Mouse (Mus musculus): Measurements from ENCODE around the gene Ssh2.

GRCm38 (mm10) chr11:77371088-77371487, 155.0 kb downstream of the Ssh2 start:
- no peak for TF ChIP-seq CTCF (IDR thresholded peaks at IDR 0.05; ENCODE audit: borderline replicate concordance, insufficient read depth, low read length)
- no peak for TF ChIP-seq POLR2A (IDR thresholded peaks at IDR 0.05; ENCODE audit: low read depth, low read length)
